Mouse (Mus musculus) lung, embryonic 15.5 days (tissue): ENCODE results near the gene Shisa6. TPM values are rescaled to one million over a fixed set of nuclear protein-coding genes. Genes with fewer than 3 reads are reported as not detected.

Experiments
- ATAC-seq: fragments of 200-750 bp; cut with Nextera tagmentation; 2 replicates; pipeline ENCODE4 v1.8.0; 2017; ENCODE audit warnings: moderate number of reproducible peaks, borderline replicate concordance; ENCODE audit not compliant: low FRiP score, low TSS enrichment; ENCODE audit errors: extremely low read depth
- H3K27ac ChIP-seq: fragments of 300-500 bp; sonication (generic); 2 replicates; pipeline ENCODE4 v1.5.1; 2015; ENCODE audit warnings: moderate library complexity, mild to moderate bottlenecking, inconsistent platforms
- H3K27me3 ChIP-seq: fragments of 300-500 bp; sonication (generic); 2 replicates; pipeline ENCODE4 v1.6.1; 2015; ENCODE audit warnings: inconsistent platforms
- H3K36me3 ChIP-seq: fragments of 300-500 bp; sonication (generic); 2 replicates; pipeline ENCODE4 v1.6.1; 2015; ENCODE audit warnings: inconsistent platforms
- H3K4me1 ChIP-seq: fragments of 300-500 bp; sonication (generic); 2 replicates; pipeline ENCODE4 v1.6.1; 2015; ENCODE audit warnings: inconsistent platforms
- H3K4me2 ChIP-seq: fragments of 300-500 bp; sonication (generic); 2 replicates; pipeline ENCODE4 v1.6.1; 2015; ENCODE audit warnings: inconsistent platforms, mild to moderate bottlenecking, moderate library complexity
- H3K4me3 ChIP-seq: fragments of 300-500 bp; sonication (generic); 2 replicates; pipeline ENCODE4 v1.5.1; 2015; ENCODE audit warnings: mild to moderate bottlenecking, inconsistent platforms
- H3K9ac ChIP-seq: fragments of 300-500 bp; sonication (generic); 2 replicates; pipeline ENCODE4 v1.6.1; 2015; ENCODE audit warnings: inconsistent platforms
- H3K9me3 ChIP-seq: fragments of 300-500 bp; sonication (generic); 2 replicates; pipeline ENCODE4 v1.6.1; 2016; ENCODE audit warnings: inconsistent platforms
- WGBS: fragments of 180-500 bp; shearing (Covaris S2); methylation state at CpG from one replicate; pipeline ENCODE4 v1.1.7; 2015; 5-methylcytosine and 5-hydroxymethylcytosine counted together
- polyA plus RNA-seq: library from polyadenylated mRNA; unstranded; fragments of >200 nt; fragmentation: Nextera tagmentation; extraction: Ambion mirVana; gene quantifications from 2 replicates; pipeline ENCODE4 v1.2.1, GENCODE M21; 2015

The Shisa6 gene
- polyA plus RNA-seq: 0.11 and 0.31 TPM in 2 replicates

GRCm38 (mm10) chr11:66525371-66526045 lies at the start of gene Shisa6:
TSS of gene Shisa6 (minus strand) at chr11:66525964.
- H3K27ac ChIP-seq: no peak within 1 kb of the TSS
- peaks cover 78% of the 10 kb centered on the region for H3K27me3 ChIP-seq
- H3K9me3 ChIP-seq: no peaks in the 10 kb centered on the region
- peak within 1 kb of the TSS; percentile 95 for H3K4me2 ChIP-seq
- ATAC-seq: peak; percentile 36; the same call in 1 of the 2 replicates
- under 1% methylated on average over 73 of the region's 89 CpGs for WGBS
- H3K4me3 ChIP-seq: peak within 1 kb of the TSS; percentile 54
- H3K36me3 ChIP-seq: no peaks in the 10 kb centered on the region
- H3K4me1 ChIP-seq: peaks cover 19% of the 10 kb centered on the region
- H3K9ac ChIP-seq: peak within 1 kb of the TSS; percentile 24; the same call in 1 of the 2 replicates

GRCm38 (mm10) chr11:66573888-66574287 lies 48.1 kb upstream of the Shisa6 start:
- Histone ChIP-seq H3K36me3 (no peaks in the 10 kb centered on the region), H3K4me3 (no peak overlapping the region), H3K4me2 (no peak overlapping the region), H3K9me3 (no peaks in the 10 kb centered on the region), H3K27ac (no peak overlapping the region), H3K27me3 (no peaks in the 10 kb centered on the region), H3K4me1 (no peaks in the 10 kb centered on the region), H3K9ac (no peak overlapping the region)
- 38% methylated on average over 2 of the region's 2 CpGs for WGBS
- ATAC-seq: no peak

- H3K4me2 ChIP-seq: no peak overlapping the region
Observed at GRCm38 (mm10) chr11:66569045-66569444, 43.3 kb upstream of the Shisa6 start.

GRCm38 (mm10) chr11:66568386-66568791 lies 42.6 kb upstream of the Shisa6 start:
- Histone ChIP-seq H3K4me1 (no peaks in the 10 kb centered on the region), H3K27ac (no peak overlapping the region), H3K27me3 (peaks cover 13% of the 10 kb centered on the region; the same call in 1 of the 2 replicates), H3K9ac (no peak overlapping the region), H3K4me3 (no peak overlapping the region), H3K4me2 (no peak overlapping the region), H3K36me3 (no peaks in the 10 kb centered on the region), H3K9me3 (no peaks in the 10 kb centered on the region)
- no peak for ATAC-seq
- 29% methylated on average over 4 of the region's 4 CpGs for WGBS

More at GRCm38 (mm10) chr11:66569045-66569444, 43.3 kb upstream of the Shisa6 start:
- H3K27me3 ChIP-seq: peaks cover 13% of the 10 kb centered on the region; the same call in 1 of the 2 replicates
- WGBS: 80% methylated on average over 4 of the region's 4 CpGs
- H3K36me3 ChIP-seq: no peaks in the 10 kb centered on the region
- H3K9ac ChIP-seq: no peak overlapping the region
- no peaks in the 10 kb centered on the region for H3K9me3 ChIP-seq
- H3K4me1 ChIP-seq: no peaks in the 10 kb centered on the region
- no peak for ATAC-seq
- H3K27ac ChIP-seq: no peak overlapping the region
- H3K4me3 ChIP-seq: no peak overlapping the region

- Histone ChIP-seq H3K9me3 (no peaks in the 10 kb centered on the region), H3K4me3 (no peak overlapping the region), H3K27ac (no peak overlapping the region), H3K36me3 (no peaks in the 10 kb centered on the region), H3K9ac (no peak overlapping the region), H3K4me2 (no peak overlapping the region), H3K4me1 (no peaks in the 10 kb centered on the region), H3K27me3 (peaks cover 13% of the 10 kb centered on the region; the same call in 1 of the 2 replicates)
- 4% methylated on average over 10 of the region's 10 CpGs for WGBS
- ATAC-seq: no peak
Observed at GRCm38 (mm10) chr11:66567382-66567781, 41.6 kb upstream of the Shisa6 start.

- WGBS: 52% methylated on average over 7 of the region's 7 CpGs
- H3K27ac ChIP-seq: no peak overlapping the region
Observed at GRCm38 (mm10) chr11:66562274-66562673, 36.5 kb upstream of the Shisa6 start.

GRCm38 (mm10) chr11:66537820-66538219 lies 12.1 kb upstream of the Shisa6 start:
- Histone ChIP-seq H3K27ac (no peak overlapping the region), H3K36me3 (no peaks in the 10 kb centered on the region), H3K4me2 (no peak overlapping the region), H3K27me3 (no peaks in the 10 kb centered on the region), H3K4me3 (no peak overlapping the region), H3K9ac (no peak overlapping the region), H3K9me3 (no peaks in the 10 kb centered on the region), H3K4me1 (no peaks in the 10 kb centered on the region)
- WGBS: 42% methylated on average over 1 of the region's 1 CpGs
- no peak for ATAC-seq

More at GRCm38 (mm10) chr11:66562274-66562673, 36.5 kb upstream of the Shisa6 start:
- H3K9me3 ChIP-seq: no peaks in the 10 kb centered on the region
- H3K9ac ChIP-seq: no peak overlapping the region
- no peak for ATAC-seq
- no peak overlapping the region for H3K4me2 ChIP-seq
- no peaks in the 10 kb centered on the region for H3K36me3 ChIP-seq
- H3K27me3 ChIP-seq: peaks cover under 1% of the 10 kb centered on the region; the same call in 1 of the 2 replicates
- no peak overlapping the region for H3K4me3 ChIP-seq
- H3K4me1 ChIP-seq: no peaks in the 10 kb centered on the region

- no peak overlapping the region for H3K4me2 ChIP-seq
Observed at GRCm38 (mm10) chr11:66535866-66536265, 10.1 kb upstream of the Shisa6 start.

GRCm38 (mm10) chr11:66535156-66535555 lies 9.4 kb upstream of the Shisa6 start:
- Histone ChIP-seq H3K36me3 (no peaks in the 10 kb centered on the region), H3K9ac (no peak overlapping the region), H3K27me3 (no peaks in the 10 kb centered on the region; the same call in 1 of the 2 replicates), H3K4me1 (no peaks in the 10 kb centered on the region), H3K4me3 (no peak overlapping the region), H3K4me2 (no peak overlapping the region), H3K27ac (no peak overlapping the region), H3K9me3 (no peaks in the 10 kb centered on the region)
- 75% methylated on average over 4 of the region's 4 CpGs for WGBS
- no peak for ATAC-seq

More at GRCm38 (mm10) chr11:66535866-66536265, 10.1 kb upstream of the Shisa6 start:
- Histone ChIP-seq H3K27ac (no peak overlapping the region), H3K4me1 (no peaks in the 10 kb centered on the region), H3K4me3 (no peak overlapping the region), H3K27me3 (no peaks in the 10 kb centered on the region), H3K9ac (no peak overlapping the region), H3K36me3 (no peaks in the 10 kb centered on the region), H3K9me3 (no peaks in the 10 kb centered on the region)
- no peak for ATAC-seq
- WGBS: 56% methylated on average over 9 of the region's 9 CpGs

GRCm38 (mm10) chr11:66534291-66534690 lies 8.5 kb upstream of the Shisa6 start:
- 80% methylated on average over 4 of the region's 4 CpGs for WGBS
- no peak overlapping the region for H3K4me2 ChIP-seq
- ATAC-seq: no peak

GRCm38 (mm10) chr11:66528146-66528545 lies 2.4 kb upstream of the Shisa6 start:
- H3K27ac ChIP-seq: no peak overlapping the region
- no peak overlapping the region for H3K4me3 ChIP-seq
- no peaks in the 10 kb centered on the region for H3K36me3 ChIP-seq
- peaks cover 19% of the 10 kb centered on the region for H3K4me1 ChIP-seq
- no peak for ATAC-seq
- peaks cover 61% of the 10 kb centered on the region for H3K27me3 ChIP-seq
- H3K9ac ChIP-seq: no peak overlapping the region
- H3K4me2 ChIP-seq: no peak overlapping the region
- H3K9me3 ChIP-seq: no peaks in the 10 kb centered on the region

More at GRCm38 (mm10) chr11:66534291-66534690, 8.5 kb upstream of the Shisa6 start:
- no peaks in the 10 kb centered on the region for H3K9me3 ChIP-seq
- no peaks in the 10 kb centered on the region for H3K36me3 ChIP-seq
- no peak overlapping the region for H3K9ac ChIP-seq
- no peaks in the 10 kb centered on the region; the same call in 1 of the 2 replicates for H3K27me3 ChIP-seq
- no peak overlapping the region for H3K27ac ChIP-seq
- no peak overlapping the region for H3K4me3 ChIP-seq
- no peaks in the 10 kb centered on the region for H3K4me1 ChIP-seq

- H3K4me3 ChIP-seq: no peak overlapping the region
- WGBS: under 1% methylated on average over 5 of the region's 5 CpGs
- no peak overlapping the region for H3K4me2 ChIP-seq
- H3K27me3 ChIP-seq: peaks cover 69% of the 10 kb centered on the region
- no peak overlapping the region for H3K27ac ChIP-seq
- no peak overlapping the region for H3K9ac ChIP-seq
- no peak for ATAC-seq
- peaks cover 19% of the 10 kb centered on the region for H3K4me1 ChIP-seq
- no peaks in the 10 kb centered on the region for H3K36me3 ChIP-seq
- no peaks in the 10 kb centered on the region for H3K9me3 ChIP-seq
Observed at GRCm38 (mm10) chr11:66527343-66527742, 1.6 kb upstream of the Shisa6 start.
